Mouse (Mus musculus) telencephalon, adult 2 months (tissue): ENCODE measurements around the gene Nfam1.
"Not testable (repeated sequence)": the region's sequence is repeated elsewhere in the genome, so short reads cannot be mapped to it uniquely, and the experiment has no call there.

ENCODE experiments used
- DNase-seq: peaks from one replicate; pipeline ENCODE4 v3.0.0-alpha.2; 2011; ENCODE audit warnings: low read depth, low spot score

Nfam1 gene

DNA sequence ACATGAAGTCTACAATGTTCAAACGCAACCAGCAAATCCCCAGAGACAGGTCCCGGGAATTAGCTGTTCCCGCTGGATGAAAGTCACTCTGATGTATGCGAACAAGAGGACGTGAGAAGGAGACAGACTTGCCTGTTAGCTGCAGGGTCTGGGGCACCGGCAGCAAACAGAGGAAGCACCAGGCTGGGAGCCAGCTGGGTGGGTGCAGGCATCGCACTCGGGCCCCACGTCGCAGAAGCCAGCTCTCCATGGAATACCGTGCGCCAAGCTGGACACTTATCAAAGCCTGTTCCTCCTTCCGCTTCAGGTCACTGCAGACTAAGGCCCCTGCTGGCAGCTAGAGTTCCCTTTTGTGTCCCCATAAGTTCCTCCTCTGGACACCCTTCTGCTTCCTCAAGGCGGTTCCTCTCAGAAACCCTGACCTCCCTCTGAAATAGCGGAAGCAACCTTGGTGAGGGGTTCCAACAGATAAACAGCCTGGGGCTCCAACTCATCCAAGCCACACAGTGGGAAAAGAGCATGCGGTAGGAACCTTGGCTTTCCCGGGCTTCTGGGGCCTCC lies at the start of gene Nfam1:
Gene Nfam1 (minus strand): TSS at position 326 of the 561 bp plus-strand sequence.
- DNase-seq, result no peak

DNA sequence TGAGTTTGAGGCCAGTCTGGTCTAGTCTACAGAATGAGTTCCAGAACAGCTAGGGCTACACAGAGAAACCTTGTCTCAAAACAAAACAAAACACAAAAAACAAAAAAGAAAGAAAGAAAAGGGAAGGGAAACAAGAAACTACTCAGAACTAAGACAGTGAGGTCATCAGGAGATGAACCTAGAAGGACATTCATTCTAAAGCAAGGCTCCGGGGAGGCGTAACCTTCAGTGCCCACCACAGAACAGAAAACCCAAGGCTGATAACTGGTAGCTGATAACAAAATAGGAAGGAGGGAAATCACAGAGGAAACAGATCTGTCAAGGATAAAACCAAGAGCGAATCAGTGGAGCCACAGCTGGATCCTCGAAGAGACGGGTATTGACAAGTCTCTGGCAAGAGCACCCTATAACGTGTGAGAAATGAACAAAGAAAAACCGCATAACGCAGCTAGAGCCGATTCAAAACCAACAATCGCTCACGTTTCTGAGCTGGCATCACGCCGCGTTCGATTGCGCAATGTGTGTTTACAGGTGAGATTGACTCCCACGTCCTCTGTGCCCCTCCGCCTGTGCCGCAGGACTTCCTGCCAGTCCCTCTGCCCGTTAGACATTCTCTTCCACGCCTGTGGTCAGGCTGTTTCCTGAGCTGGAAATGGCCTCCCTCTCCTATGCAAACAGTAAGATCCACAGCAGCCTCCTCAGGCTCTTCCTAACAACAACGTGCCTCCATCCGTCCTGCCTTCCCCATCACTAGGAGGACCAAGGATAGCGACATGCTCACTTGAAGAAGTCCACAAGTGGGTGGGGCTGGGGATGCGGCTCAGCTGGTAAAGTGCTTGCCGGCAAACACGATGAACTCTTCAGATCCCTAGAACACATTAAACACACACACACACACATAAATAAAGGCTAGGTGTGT lies 42.8 kb upstream of the Nfam1 start:
- no peak for DNase-seq

GRCm38 (mm10) chr15:83074179-83074578 lies 41.1 kb upstream of the Nfam1 start:
- no peak for DNase-seq

DNA sequence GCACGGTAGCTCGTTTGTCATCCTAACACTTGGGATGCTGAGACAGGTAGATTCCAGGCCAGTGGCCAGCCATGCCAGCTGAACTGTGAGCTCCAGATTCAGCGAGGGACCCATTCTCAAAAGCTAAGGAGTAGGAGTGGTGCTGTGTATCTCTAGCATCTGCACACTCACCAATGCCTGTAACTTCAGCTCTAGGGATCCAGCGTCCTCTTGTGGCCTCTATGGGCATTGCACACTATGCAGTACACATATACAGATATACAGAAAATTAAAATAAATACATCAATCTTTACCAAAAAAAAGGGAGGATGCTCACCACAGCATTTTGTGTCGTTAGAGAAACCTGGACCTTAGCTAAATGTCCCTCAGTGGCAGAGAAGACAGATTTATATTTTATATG lies 38.6 kb upstream of the Nfam1 start:
- no peak for DNase-seq

DNA sequence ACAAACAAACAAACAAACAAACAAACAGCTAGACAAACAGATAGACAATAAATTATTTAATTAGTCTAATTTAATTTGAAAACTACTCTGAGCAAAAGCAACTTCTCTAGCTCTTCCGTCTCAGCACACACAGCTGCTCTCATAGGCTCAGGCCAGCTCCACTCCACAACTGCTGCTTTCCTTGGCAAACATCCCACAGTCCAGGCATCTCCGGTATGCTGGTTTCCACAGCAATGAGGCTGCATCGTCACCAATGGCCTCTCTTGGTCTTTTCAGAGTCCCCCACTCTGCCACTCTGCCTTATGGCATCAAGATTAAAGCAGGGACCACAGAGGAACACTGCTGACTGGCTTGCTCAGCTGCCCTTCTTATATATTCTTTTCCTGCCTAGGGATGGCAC lies 37.8 kb upstream of the Nfam1 start:
- no peak for DNase-seq

- DNase-seq, result no peak
These were observed 35.2 kb upstream of the Nfam1 start for GRCm38 (mm10) chr15:83068270-83068669.

- DNase-seq, result no peak
These were observed 32.4 kb upstream of the Nfam1 start for GRCm38 (mm10) chr15:83065543-83065942.

GRCm38 (mm10) chr15:83062582-83062981 lies 29.5 kb upstream of the Nfam1 start:
- not testable (repeated sequence) for DNase-seq

DNA sequence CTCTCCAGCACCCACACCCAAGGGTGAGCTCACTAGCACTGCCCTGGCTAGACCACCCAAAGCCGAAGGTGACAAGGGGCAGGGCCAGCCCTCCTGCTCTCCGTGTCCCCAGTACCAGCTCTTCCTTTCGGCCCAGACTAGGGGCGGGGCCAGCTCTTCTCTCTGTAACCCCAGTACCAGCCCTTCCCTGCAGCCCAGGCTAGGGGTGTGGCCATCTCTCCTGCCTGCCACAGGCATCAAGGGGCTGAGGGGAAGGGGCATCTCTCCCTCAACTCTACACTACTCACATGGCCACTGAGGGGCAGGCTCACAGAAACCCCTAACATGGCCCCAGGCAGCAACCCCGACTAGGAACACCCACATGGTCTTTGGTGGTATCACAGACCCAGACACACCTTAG lies 28.6 kb upstream of the Nfam1 start:
- DNase-seq, result no peak

- DNase-seq, result no peak
These were observed 26.1 kb upstream of the Nfam1 start for GRCm38 (mm10) chr15:83059233-83059660.

GRCm38 (mm10) chr15:83057533-83057932 lies 24.4 kb upstream of the Nfam1 start:
- DNase-seq, result no peak

GRCm38 (mm10) chr15:83056378-83057083 lies 23.4 kb upstream of the Nfam1 start:
- peak; percentile 48 for DNase-seq

- no peak for DNase-seq
These were observed 22.5 kb upstream of the Nfam1 start for GRCm38 (mm10) chr15:83055569-83055968.

DNA sequence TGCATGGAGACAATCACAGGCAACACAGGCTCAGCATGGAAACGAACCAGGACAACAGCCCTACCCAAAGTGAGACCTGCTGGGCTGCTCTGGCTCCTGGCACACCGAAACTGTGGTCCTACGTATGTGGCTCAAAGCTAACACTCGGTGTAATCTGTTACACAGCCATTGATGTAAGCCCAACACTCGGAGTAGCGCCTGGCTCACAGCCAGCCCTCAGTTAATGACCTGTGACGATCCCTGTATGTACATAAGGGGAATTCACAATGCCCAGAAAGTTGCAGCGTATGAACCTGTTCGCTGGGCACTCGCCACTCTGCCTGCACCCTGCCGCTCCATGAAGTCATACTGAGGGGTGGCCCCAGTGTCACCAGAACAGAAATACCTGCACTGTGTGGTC lies 20.2 kb upstream of the Nfam1 start:
- no peak for DNase-seq

DNA sequence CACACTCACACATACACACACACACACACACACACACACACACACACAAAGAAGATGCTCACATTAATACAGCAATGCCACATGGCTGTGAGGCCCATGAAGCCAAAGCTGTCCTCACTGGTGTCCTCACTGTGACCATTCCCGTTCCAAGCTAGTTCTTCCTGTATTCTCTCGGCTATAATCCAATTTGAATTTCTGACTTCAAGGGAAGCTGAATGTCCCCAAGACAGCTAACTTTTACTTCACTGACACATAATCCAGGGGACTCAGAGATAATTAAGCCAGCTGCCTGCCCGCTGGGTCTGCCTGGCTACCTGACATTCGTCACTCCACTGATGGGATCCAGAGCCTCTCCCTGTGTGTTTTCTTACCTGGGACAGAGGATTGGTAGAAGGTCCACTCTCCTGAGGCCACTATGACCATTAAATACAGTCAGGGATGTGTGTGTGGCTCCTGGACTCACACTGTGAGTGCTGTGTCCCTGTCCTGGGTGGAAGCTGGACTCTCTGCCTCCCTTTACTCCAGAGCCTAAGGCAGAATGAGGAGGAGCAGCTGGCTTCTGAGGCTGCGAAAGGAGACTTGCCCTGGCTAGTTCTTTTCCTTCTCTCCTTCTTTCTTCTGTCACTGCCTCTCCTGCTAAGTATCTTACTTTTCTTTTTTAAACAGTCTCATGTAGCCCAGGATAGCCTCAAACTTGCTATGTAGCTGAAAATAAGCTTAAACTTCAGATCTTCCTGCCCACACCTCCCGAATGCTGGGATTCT lies 19.4 kb upstream of the Nfam1 start:
- DNase-seq, result no peak

- DNase-seq, result no peak
These were observed 13.6 kb upstream of the Nfam1 start for GRCm38 (mm10) chr15:83046730-83047129.

GRCm38 (mm10) chr15:83046308-83046707 lies 13.2 kb upstream of the Nfam1 start:
- DNase-seq, result no peak

- not testable (repeated sequence) for DNase-seq
These were observed 12.5 kb upstream of the Nfam1 start for GRCm38 (mm10) chr15:83045565-83045964.

GRCm38 (mm10) chr15:83043362-83043708 lies 10.2 kb upstream of the Nfam1 start:
- DNase-seq, result no peak

DNA sequence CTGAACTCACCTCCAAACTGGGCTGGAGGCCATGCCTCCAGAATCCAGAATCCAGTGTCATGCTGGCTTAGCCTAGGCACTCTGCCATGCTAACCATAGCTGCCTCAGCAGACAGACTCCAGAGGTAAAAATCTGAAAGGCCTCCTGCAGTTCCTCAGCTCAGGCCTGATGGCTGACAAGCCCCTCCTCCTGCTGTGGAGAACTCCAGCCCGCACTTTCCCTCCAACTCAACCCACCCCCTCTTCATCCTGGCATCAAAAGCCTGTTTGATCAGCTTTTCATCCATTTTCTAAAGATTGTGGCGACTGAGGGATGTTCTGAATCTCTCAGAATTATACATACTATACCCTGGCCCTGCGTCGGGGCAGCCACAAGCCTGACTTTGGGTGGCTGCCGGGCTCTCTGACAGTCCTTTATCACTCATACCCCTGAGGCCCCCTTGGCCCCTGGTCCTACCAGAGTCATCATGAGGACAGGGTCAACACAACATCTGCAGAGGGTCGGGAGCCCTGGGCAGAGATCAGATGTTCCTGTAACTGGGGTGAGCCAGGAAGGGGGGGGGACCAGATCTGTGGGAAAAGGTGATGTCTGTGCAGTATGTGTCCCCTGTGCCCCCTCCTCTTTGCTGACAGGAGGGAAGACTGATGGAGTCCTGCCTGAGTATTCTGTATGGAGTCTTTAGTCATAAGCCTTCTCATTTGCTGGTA lies 9.7 kb upstream of the Nfam1 start:
- peak; percentile 55 for DNase-seq

GRCm38 (mm10) chr15:83040156-83040555 lies 7.0 kb upstream of the Nfam1 start:
- no peak for DNase-seq
